Mouse (Mus musculus): ENCODE results near the gene Adora3.

Adora3 gene

GRCm38 (mm10) chr3:105870558-105870957 lies at the start of gene Adora3, which contains the start of gene Tmigd3:
TSS of gene Adora3 (plus strand) at chr3:105870858.
TSS of gene Tmigd3 (plus strand) at chr3:105870903.
- no peak for DNase-seq (ENCODE audit: low spot score)

DNA sequence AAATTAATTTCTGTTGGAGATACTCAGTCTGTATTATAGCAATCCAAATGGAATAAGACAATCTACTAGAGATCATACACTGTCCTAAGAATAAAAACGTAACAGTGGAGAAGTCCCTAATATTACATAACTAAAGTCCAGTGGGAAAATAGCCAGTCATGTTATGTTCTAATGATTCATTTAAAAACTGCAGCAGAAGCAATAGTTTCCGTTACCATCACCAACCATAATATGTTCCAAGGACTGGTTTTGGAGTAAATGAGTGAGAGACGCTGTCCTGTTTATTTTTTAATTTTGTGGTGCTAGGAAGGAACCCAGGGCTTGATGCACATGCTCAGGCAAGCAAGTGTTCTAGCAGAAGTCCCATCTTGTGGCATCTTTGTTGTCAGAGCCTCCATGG lies 49.2 kb upstream of the Adora3 start:
- no peak for DNase-seq (ENCODE audit: low spot score)

DNA sequence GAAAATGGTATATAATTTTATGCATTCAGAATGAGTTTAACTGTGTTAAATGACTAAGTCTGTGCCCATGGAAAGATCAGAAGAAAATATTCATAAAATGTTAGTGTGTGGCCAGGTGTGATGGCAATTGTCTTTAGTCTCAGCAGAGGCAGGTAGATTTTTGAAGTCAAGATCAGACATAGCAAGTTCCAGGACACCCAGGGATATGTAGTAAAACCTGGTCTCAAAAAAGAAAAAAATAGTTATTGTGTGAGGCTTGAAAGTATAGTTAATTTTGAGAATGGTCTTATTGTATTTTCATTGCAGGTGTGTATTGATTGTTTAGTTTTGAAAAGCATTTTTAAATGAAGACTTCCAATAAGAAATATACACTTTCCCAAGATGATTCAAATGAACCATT lies 47.0 kb upstream of the Adora3 start:
- DNase-seq (ENCODE audit: low spot score) = no peak

GRCm38 (mm10) chr3:105824103-105824502 lies 46.6 kb upstream of the Adora3 start:
- no peak for DNase-seq (ENCODE audit: low spot score)

DNA sequence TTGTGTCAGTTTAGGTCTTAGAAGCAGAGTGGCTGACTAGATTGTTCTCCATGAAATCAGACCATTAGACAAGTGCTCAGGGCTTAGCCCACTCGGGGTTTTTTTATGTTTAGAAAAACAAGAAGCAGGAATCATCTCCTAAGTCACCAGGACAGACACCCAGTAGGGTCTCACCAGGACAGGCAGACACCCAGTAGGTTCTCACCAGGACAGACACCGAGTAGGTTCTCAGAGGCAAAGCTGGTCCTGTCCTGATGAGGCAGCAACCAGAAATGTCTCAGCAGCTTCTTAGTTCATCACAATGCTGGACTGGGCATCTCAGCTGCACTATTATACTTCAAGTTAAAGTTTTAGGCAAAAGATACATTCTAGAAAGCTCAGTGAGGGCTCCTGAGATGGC lies 46.0 kb upstream of the Adora3 start:
- DNase-seq (ENCODE audit: low spot score) = no peak

- peak; percentile 28 for DNase-seq (ENCODE audit: low spot score)
Observed at GRCm38 (mm10) chr3:105825501-105826161, 45.0 kb upstream of the Adora3 start.

DNA sequence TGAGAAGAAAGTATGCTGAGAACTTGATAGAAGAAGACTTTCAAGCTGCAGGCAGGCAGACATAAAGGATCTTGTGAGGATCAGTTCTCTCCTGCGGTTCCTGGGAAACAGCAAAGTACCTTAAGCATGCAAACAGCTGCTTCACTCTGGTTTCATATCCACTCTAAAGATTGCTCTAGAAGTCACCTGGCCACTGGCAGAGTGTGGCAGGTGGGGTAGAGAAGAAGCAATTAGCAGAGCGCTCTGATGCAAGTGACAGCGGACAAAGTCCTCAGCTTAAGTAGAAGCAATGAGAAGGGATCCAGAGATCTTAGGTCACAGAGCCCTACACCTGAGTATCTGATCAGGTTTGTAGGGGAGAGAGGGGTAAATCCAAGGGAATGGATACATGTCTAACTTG lies 39.1 kb upstream of the Adora3 start:
- no peak for DNase-seq (ENCODE audit: low spot score)

DNA sequence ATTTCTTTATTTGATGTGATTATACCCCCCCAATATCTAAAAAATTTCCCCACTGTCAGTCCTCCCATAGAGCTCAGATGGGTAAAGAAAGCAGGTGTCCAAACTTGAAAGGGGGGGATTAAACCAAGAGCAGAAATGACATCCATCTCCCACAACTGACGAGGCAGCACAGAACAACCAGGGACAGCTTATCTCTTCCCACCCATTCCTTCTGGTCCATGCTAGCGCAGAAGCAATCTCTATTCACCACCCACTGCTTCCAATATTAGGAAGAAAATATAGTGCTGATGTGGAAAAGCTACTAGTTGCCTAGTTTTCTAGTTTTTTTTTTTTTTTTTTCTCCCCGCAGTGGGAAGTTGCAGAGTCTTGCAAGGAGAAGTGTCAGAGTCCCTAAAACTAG lies 34.8 kb upstream of the Adora3 start:
- no peak for DNase-seq (ENCODE audit: low spot score)

- DNase-seq (ENCODE audit: low spot score) = no peak
Observed at GRCm38 (mm10) chr3:105836883-105837282, 33.8 kb upstream of the Adora3 start.

- no peak for DNase-seq (ENCODE audit: low spot score)
Observed at GRCm38 (mm10) chr3:105838655-105839054, 32.0 kb upstream of the Adora3 start.

DNA sequence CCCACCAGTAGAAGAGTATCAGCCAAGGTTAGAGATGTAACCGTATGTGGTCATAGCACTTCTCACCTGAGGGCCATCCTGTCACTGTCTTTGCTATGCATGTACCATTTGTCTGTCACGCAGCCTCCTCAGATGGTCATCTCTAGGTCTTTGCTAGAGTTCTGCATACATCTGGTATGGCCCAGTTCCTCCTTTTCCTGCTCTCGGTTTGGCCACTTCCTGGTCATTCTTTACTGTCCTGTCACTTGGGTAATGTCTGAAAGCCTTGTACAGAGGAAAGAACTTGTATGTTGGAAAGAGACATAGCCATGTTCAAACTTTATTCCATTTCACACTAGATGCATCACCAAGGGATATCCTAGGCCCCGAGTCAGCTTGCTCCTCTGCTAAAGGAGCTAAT lies 30.8 kb upstream of the Adora3 start:
- DNase-seq (ENCODE audit: low spot score) = no peak

DNA sequence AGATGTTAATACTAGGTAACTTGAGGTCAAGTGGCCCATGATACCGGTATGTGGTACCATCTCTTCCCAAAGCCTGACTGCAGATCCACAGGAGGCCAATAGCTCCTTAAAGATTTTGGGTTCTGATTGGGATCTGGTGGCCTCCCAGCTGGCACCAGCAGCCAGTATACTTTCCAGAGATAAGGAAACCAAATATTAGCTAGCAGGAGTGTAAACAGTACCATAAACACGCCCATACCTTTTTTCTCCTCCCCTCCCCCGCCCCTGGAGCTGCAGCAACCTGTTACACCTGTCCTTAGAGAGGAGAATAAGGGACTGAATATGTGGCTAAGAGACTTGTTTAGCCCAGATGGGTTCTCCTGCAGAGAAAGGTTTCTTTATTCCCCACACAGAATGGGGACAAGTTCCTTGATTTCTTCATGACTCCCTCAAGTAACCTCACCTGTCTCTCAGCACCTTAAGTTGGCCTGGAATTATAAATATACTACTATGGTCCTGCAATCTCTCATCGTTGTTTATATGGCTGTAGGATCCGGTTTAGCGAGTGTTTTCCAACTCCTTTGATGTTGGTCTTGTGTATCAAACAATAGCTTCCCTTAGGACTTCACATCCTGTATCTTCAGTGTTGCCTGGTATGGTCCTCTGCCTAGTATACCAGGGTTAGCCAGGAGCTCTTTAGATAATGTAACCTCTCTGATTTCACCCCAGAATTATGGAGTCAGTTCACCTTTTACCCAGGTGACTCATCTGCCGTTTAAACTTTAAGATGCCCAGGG lies 24.2 kb upstream of the Adora3 start:
- DNase-seq (ENCODE audit: low spot score) = no peak

GRCm38 (mm10) chr3:105853781-105854180 lies 16.9 kb upstream of the Adora3 start:
- no peak for DNase-seq (ENCODE audit: low spot score)

DNA sequence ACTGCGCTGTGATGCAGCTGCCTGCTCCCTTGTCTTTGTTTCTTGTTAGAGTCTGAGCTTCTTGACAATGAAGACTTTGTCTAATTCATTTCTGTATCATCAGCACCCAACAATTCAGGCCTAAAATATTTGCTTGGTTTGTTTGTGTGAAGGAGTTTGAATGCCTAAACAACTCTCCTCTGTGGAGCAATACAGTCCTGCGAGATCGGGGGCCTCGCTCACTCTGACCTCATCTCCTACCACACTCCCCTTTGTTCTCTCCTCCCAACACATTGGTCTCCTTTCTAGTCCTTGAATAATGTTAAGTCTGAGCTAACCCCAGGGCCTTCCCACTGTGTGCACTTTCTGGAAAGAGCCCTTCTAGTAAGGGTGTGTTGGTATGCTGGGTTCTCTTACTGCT lies 15.9 kb upstream of the Adora3 start:
- DNase-seq (ENCODE audit: low spot score) = no peak

DNA sequence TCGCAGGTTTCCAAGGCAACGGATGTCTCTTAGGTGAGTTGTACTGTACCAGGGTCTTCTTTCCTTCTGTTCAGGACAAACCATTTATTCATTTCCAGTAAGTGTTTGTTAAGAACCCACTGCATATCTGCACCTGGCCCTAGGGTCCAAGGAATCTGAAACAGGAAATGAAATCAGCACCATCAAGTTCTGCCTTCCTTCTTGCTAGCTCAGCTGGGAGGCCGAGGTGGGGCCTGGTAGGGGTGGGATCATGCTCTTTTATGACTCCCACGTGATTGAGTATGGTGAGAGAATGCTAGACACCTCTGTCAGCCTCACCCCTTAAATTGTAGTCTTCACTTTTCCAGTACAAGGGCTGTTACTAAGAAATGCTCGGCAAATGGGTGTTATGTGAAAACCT lies 13.1 kb upstream of the Adora3 start:
- no peak for DNase-seq (ENCODE audit: low spot score)

- no peak for DNase-seq (ENCODE audit: low spot score)
Observed at GRCm38 (mm10) chr3:105861747-105862366, 8.8 kb upstream of the Adora3 start.

GRCm38 (mm10) chr3:105864123-105864522 lies 6.5 kb upstream of the Adora3 start:
- DNase-seq (ENCODE audit: low spot score) = no peak

- DNase-seq (ENCODE audit: low spot score) = no peak
Observed at GRCm38 (mm10) chr3:105865122-105865521, 5.5 kb upstream of the Adora3 start.

DNA sequence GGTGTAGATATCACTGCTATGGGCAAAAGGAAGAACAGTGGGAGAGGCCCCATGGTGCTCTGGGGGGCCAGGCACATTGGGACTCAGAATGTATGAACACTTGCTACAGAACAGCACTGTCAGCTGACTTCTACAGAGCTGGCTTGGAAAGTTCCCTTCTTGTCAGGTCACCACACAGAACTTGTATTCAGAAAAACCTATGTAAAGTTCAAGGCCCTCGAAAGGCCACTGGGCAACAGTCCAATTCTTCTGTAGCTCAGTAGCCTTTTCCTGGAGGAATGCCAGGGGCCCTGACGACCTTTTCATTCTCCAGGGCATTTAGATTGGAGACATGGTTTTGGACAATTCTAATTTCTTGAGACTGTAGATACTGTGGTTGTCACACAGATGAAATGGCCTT lies 2.5 kb upstream of the Adora3 start:
- DNase-seq (ENCODE audit: low spot score) = no peak

DNA sequence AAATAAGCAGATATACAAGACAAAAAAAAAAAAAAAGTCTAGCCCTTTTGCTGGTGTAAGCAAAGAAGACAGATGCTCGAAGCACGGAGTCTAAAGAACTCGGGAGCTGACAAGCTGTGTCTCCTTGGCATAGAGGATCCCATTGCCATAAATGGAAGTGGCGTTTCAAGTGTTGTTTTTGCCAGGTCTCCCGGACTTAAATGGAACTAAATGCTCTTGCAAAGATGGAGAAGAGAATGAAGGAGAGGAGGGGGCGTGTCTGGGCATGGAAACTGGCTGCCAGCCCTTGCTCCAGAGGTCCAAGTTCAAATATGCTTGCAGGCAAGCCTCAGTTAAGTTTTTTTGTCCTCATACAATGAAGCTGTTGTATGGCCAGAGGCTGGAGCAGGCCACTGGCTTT lies 1.4 kb downstream of the Adora3 start:
- no peak for DNase-seq (ENCODE audit: low spot score)

DNA sequence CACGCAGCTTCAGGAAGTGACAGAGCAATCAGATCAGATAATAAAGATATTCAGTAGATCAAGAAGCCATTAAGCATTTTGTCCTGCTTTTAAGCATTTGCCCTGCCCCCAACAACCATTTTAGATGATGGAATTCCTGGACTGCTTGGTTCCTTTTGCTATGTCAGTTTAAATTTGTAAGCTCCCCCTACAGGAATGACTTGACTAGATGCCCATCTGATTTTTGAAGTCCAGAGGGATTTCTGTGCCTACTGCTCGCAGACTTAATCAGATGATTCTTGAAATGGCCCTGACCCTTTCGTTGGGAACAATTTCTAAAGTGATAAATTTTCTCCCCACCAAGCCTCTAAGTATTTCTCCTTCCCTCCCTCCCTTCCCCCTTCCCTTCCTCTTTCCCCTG lies 1.9 kb downstream of the Adora3 start:
- no peak for DNase-seq (ENCODE audit: low spot score)

DNA sequence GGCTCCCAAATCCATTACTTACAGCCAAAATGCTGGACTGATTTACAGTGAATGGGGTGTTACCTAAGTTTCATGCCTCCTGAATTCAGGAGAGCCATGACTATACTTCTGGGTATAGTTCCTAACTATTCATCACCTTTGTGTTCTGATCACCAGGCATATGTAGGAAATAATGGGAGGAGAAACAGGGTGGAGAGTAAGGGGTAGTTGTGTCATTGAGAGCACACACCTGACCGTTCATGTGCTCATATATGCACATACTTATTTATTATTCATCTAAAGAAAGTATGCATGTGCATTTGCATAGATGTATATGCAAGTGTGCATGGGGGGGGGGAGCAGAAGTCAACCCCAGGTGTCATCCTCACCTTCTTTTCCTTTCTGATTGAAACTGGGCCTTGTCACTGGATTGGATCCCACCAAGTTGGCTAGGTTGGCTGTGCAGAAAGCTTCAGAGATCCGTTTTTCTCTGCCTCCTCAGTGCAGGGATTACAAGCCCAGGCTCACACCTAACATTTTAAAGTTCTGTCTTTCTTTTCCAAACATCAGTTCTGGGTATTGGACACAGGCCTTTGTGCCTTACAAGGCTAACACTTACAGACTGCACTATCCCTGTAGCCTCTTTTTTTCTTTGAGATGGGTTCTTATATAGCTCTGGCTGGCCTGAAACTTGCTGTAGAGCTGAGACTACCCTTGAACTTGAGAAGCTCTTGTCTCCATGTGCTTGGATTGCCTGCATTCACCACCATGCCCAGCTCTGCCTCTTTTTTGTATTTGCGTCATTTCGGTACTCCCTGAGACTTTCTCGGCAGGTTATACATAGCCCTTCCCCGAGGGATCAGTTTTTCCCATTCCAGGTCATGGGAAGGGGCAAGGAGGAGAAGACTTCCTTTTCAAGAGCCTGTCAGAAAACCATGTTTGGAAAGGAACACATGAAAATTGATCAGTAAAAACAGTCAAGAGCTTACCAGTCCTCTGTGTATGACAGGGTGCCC lies 3.1 kb downstream of the Adora3 start:
- DNase-seq (ENCODE audit: low spot score) = no peak
